Mouse (Mus musculus) stomach, embryonic 14.5 days (tissue): ENCODE data around the gene Dut. TPM values are rescaled to one million over a fixed set of nuclear protein-coding genes. Genes with fewer than 3 reads are reported as not detected.
"Not testable (repeated sequence)": the region's sequence is repeated elsewhere in the genome, so short reads cannot be mapped to it uniquely, and the experiment has no call there.

ENCODE experiments used
- ATAC-seq: fragments of 200-750 bp; cut with Nextera tagmentation; 2 replicates; pipeline ENCODE4 v1.8.0; 2017; ENCODE audit warnings: low read depth, moderate TSS enrichment; ENCODE audit not compliant: insufficient number of reproducible peaks, insufficient read depth, low FRiP score
- H3K27ac ChIP-seq: fragments of 300-500 bp; sonication (generic); 2 replicates; pipeline ENCODE4 v1.5.1; 2014; ENCODE audit warnings: mild to moderate bottlenecking, low read length, moderate library complexity, mixed read lengths
- H3K27me3 ChIP-seq: fragments of 300-500 bp; sonication (generic); 2 replicates; pipeline ENCODE4 v1.6.1; 2014; ENCODE audit warnings: low read length, control low read depth, mixed read lengths; ENCODE audit not compliant: control insufficient read depth, insufficient read depth
- H3K36me3 ChIP-seq: fragments of 300-500 bp; sonication (generic); 2 replicates; pipeline ENCODE4 v1.6.1; 2014; ENCODE audit warnings: mild to moderate bottlenecking, control low read depth, low read length, moderate library complexity, mixed read lengths; ENCODE audit not compliant: control insufficient read depth, insufficient read depth
- H3K4me1 ChIP-seq: fragments of 300-500 bp; sonication (generic); 2 replicates; pipeline ENCODE4 v1.6.1; 2014; ENCODE audit warnings: low read length, control low read depth, mixed read lengths; ENCODE audit not compliant: control insufficient read depth, insufficient read depth
- H3K4me2 ChIP-seq: fragments of 300-500 bp; sonication (generic); replicated peaks from 2 replicates; pipeline ENCODE4 v1.6.1; 2014; ENCODE audit warnings: low read depth, low read length, control low read depth
- H3K4me3 ChIP-seq: fragments of 300-500 bp; sonication (generic); 2 replicates; pipeline ENCODE4 v1.5.1; 2014; ENCODE audit warnings: low read depth, low read length, control low read depth
- H3K9ac ChIP-seq: fragments of 300-500 bp; sonication (generic); replicated peaks from 2 replicates; pipeline ENCODE4 v1.6.1; 2014; ENCODE audit warnings: low read depth, mild to moderate bottlenecking, control low read depth, low read length, moderate library complexity, mixed read lengths
- H3K9me3 ChIP-seq: fragments of 300-500 bp; sonication (generic); 2 replicates; pipeline ENCODE4 v1.6.1; 2016; ENCODE audit warnings: low read depth, low read length, control low read depth; ENCODE audit not compliant: control insufficient read depth
- WGBS: fragments of 180-500 bp; shearing (Covaris S2); extraction: QIAGEN DNeasy Blood & Tissue Kit; methylation state at CpG from one replicate; pipeline ENCODE4 v1.1.7; 2014; 5-methylcytosine and 5-hydroxymethylcytosine counted together
- polyA plus RNA-seq: library from polyadenylated mRNA; unstranded; fragments of >200 nt; fragmentation: Nextera tagmentation; extraction: Ambion mirVana; gene quantifications from 2 replicates; pipeline ENCODE4 v1.2.1, GENCODE M21; 2014

The Dut gene
- polyA plus RNA-seq, 1 experiment from 2014 or later, result 151 TPM

DNA sequence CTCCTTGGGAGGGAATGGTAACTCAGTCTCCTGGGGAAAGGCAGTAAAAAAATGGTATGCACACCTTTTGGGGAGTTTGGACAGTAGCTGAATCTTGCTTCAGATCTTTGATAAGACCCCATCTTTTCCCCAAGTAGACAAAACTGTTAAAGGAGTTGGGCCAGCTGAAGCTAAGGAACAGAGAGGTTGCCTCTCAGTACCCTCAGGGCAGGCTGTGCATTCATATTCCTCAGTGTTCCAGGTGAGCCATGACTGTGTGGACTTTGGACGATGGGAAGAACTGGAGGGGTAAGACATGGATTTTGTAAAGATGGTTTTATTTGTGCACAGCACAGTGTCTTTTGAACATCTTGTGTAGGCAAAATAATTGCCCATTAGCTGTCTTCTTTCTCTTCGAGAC lies 13.3 kb downstream of the Dut start:
- H3K4me3 ChIP-seq, result no peak overlapping the region
- H3K4me2 ChIP-seq, result no peak overlapping the region
- no peaks in the 10 kb centered on the region for H3K9me3 ChIP-seq
- no peak overlapping the region for H3K27ac ChIP-seq
- H3K9ac ChIP-seq, result no peak overlapping the region
- H3K27me3 ChIP-seq, result no peaks in the 10 kb centered on the region
- H3K36me3 ChIP-seq, result peaks cover 14% of the 10 kb centered on the region
- no peak for ATAC-seq
- WGBS, result 80% methylated on average over 2 of the region's 2 CpGs
- no peaks in the 10 kb centered on the region for H3K4me1 ChIP-seq

GRCm38 (mm10) chr2:125263056-125263455 lies 16.1 kb downstream of the Dut start:
- no peak for ATAC-seq
- Histone ChIP-seq H3K9me3 (no peaks in the 10 kb centered on the region), H3K36me3 (peaks cover under 1% of the 10 kb centered on the region; the same call in 1 of the 2 replicates), H3K27ac (no peak overlapping the region), H3K9ac (no peak overlapping the region), H3K27me3 (no peaks in the 10 kb centered on the region), H3K4me1 (no peaks in the 10 kb centered on the region), H3K4me3 (no peak overlapping the region), H3K4me2 (no peak overlapping the region)
- 19% methylated on average over 5 of the region's 5 CpGs for WGBS

DNA sequence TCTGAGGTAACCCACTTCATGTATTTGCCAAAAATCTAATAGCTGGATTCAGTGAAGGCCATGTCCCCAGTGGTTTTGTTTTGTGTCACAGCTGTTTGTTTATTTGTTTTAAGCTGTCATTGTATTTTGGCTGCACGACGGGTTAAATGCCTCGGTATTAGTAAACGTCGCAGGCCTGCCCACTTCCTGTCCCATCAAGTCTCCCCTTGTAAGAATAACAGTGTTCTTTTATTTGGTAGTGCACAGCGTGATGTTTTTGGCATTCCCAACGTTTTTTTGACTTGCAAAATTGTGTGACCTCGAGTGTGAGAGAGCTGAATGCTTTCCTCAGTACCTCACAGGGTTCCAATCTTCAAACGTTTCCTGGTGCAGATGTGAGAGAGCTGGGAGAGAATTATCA lies 16.8 kb downstream of the Dut start:
- no peaks in the 10 kb centered on the region for H3K27me3 ChIP-seq
- H3K36me3 ChIP-seq, result no peaks in the 10 kb centered on the region
- no peaks in the 10 kb centered on the region for H3K9me3 ChIP-seq
- H3K27ac ChIP-seq, result no peak overlapping the region
- no peaks in the 10 kb centered on the region for H3K4me1 ChIP-seq
- H3K4me3 ChIP-seq, result no peak overlapping the region
- WGBS, result 23% methylated on average over 9 of the region's 9 CpGs
- no peak for ATAC-seq
- H3K4me2 ChIP-seq, result no peak overlapping the region
- H3K9ac ChIP-seq, result no peak overlapping the region

DNA sequence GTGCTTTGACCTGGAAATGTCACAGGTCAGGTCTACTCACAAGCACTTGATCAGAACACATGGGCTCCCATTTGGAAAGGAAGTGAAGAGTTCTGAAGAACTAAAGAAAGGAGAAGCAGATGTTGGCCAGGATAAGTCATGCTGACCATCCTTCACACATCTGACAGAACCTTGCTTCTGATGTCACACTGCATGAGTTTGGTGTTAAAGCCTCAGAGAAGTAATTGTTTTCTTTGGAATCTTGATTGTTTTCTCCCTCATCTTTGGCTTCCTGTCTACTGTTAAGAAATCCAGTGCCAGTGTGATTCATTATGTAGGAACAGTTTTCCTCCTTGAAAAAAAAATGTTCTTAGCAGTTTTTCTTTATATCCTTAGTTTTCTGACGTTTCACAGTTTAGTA lies 21.9 kb downstream of the Dut start:
- no peak overlapping the region for H3K9ac ChIP-seq
- H3K4me1 ChIP-seq, result no peaks in the 10 kb centered on the region
- H3K4me2 ChIP-seq, result no peak overlapping the region
- H3K27me3 ChIP-seq, result no peaks in the 10 kb centered on the region
- 78% methylated on average over 1 of the region's 1 CpGs for WGBS
- H3K4me3 ChIP-seq, result no peak overlapping the region
- H3K36me3 ChIP-seq, result no peaks in the 10 kb centered on the region
- no peaks in the 10 kb centered on the region for H3K9me3 ChIP-seq
- ATAC-seq, result no peak
- H3K27ac ChIP-seq, result no peak overlapping the region

- WGBS, result 30% methylated on average over 5 of the region's 5 CpGs
- Histone ChIP-seq H3K27me3 (no peaks in the 10 kb centered on the region), H3K9ac (no peak overlapping the region), H3K27ac (no peak overlapping the region), H3K4me3 (no peak overlapping the region), H3K4me1 (no peaks in the 10 kb centered on the region), H3K4me2 (no peak overlapping the region), H3K9me3 (no peaks in the 10 kb centered on the region), H3K36me3 (no peaks in the 10 kb centered on the region)
- ATAC-seq, result no peak
These were observed 28.6 kb downstream of the Dut start for GRCm38 (mm10) chr2:125275617-125276016.

- Histone ChIP-seq H3K9me3 (no peaks in the 10 kb centered on the region), H3K9ac (no peak overlapping the region), H3K27me3 (no peaks in the 10 kb centered on the region), H3K4me2 (no peak overlapping the region), H3K4me1 (no peaks in the 10 kb centered on the region), H3K4me3 (no peak overlapping the region), H3K36me3 (no peaks in the 10 kb centered on the region), H3K27ac (no peak overlapping the region)
- no peak for ATAC-seq
- WGBS, result 87% methylated on average over 5 of the region's 5 CpGs
These were observed 29.7 kb downstream of the Dut start for GRCm38 (mm10) chr2:125276692-125277091.

- no peak for ATAC-seq
These were observed 31.5 kb downstream of the Dut start for GRCm38 (mm10) chr2:125278474-125278873.

DNA sequence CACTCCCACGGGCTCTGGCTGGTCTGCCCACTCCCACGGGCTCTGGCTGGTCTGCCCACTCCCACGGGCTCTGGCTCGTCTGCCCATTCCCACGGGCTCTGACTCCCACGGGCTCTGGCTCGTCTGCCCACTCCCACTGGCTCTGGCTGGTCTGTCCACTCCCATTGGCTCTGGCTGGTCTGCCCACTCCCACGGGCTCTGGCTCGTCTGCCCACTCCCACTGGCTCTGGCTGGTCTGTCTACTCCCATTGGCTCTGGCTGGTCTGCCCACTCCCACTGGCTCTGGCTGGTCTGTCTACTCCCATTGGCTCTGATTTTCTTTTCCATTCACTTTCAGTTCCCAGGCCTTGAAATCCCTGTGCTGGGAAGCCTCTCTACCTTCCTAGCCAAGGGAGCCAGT lies 33.0 kb downstream of the Dut start:
- WGBS, result 79% methylated on average over 9 of the region's 9 CpGs
- not testable (repeated sequence) for H3K4me3 ChIP-seq, H3K9me3 ChIP-seq, H3K4me2 ChIP-seq, ATAC-seq, H3K36me3 ChIP-seq, H3K27ac ChIP-seq, H3K27me3 ChIP-seq, H3K9ac ChIP-seq, H3K4me1 ChIP-seq

More at GRCm38 (mm10) chr2:125278474-125278873, 31.5 kb downstream of the Dut start:
- no peak overlapping the region for H3K4me2 ChIP-seq
- H3K27me3 ChIP-seq, result no peaks in the 10 kb centered on the region
- no peaks in the 10 kb centered on the region for H3K9me3 ChIP-seq
- 54% methylated on average over 7 of the region's 7 CpGs for WGBS
- H3K27ac ChIP-seq, result no peak overlapping the region
- no peaks in the 10 kb centered on the region for H3K36me3 ChIP-seq
- no peak overlapping the region for H3K9ac ChIP-seq
- H3K4me1 ChIP-seq, result no peaks in the 10 kb centered on the region
- no peak overlapping the region for H3K4me3 ChIP-seq

GRCm38 (mm10) chr2:125282334-125283206 lies 35.6 kb downstream of the Dut start:
- Histone ChIP-seq H3K4me3 (no peak overlapping the region), H3K36me3 (no peaks in the 10 kb centered on the region), H3K4me2 (no peak overlapping the region), H3K4me1 (no peaks in the 10 kb centered on the region), H3K27ac (no peak overlapping the region), H3K27me3 (no peaks in the 10 kb centered on the region), H3K9me3 (no peaks in the 10 kb centered on the region), H3K9ac (no peak overlapping the region)
- 43% methylated on average over 14 of the region's 14 CpGs for WGBS
- ATAC-seq, result no peak
